Mouse (Mus musculus): ENCODE results near the gene 4930535I16Rik. TPM values are rescaled to one million over a fixed set of nuclear protein-coding genes. Genes with fewer than 3 reads are reported as not detected.
"Not testable (repeated sequence)": the region's sequence is repeated elsewhere in the genome, so short reads cannot be mapped to it uniquely, and the experiment has no call there.

The 4930535I16Rik gene
- not detected for total RNA-seq (2021)
- long read RNA-seq, experiment 1: 0 reads
- long read RNA-seq, experiment 2: 0 reads

DNA sequence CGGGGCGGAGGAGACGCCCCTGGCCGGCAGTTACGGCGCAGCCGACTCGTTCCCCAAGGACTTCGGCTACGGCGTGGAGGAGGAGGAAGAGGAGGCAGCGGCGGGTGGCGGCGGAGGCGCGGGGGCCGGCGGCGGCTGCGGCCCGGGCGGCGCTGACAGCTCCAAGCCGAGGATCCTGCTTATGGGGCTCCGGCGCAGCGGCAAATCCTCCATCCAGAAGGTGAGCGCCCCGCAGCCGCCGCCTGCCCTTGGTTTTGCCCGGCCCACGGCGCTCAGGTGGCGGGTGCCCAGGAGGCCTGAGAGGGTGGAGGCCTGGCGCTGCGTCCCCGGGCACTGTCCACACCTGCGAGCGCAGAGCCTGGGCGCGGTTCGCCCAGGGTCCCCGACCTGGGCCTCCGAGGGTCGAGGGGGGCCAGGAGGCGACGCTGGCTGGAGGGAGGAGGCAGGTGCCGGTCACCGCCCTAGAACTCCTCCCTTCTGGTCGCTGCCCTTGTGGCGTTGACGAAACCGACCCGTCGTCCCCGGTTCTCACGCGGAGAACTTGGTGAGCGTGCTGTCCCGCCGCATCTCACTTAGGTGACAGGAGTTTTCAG lies at the start of gene 4930535I16Rik:
Gene 4930535I16Rik, minus strand, starts transcription at position 475 of the 593 bp plus-strand sequence.
- DNase-seq (ENCODE audit: low spot score in 2 of 2): peak in 1 of 2 experiments; percentile 42

DNA sequence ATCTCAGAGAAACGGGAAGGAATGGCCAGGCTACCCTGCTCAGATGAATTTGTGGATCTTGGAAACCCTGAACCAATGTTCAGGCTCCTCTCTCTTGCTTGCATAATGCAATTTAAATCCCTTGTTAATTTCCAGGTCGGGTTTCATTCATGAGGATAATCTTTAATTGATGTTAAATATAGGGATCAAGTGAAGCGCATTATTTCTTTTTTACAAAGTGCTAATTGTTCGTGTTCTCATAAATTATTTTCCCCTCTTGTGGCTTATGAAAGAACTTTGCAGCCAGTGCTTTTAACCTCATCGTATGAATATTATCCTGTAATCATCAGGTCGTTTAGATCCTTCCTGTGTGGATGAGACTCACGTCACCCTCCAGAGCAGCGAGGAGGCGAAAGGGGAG lies 44.9 kb upstream of the 4930535I16Rik start:
- DNase-seq (ENCODE audit: low spot score in 2 of 2): no peak

- DNase-seq (ENCODE audit: low spot score in 2 of 2): no peak
Measured at GRCm38 (mm10) chr4:123960955-123961354, 43.1 kb upstream of the 4930535I16Rik start.

DNA sequence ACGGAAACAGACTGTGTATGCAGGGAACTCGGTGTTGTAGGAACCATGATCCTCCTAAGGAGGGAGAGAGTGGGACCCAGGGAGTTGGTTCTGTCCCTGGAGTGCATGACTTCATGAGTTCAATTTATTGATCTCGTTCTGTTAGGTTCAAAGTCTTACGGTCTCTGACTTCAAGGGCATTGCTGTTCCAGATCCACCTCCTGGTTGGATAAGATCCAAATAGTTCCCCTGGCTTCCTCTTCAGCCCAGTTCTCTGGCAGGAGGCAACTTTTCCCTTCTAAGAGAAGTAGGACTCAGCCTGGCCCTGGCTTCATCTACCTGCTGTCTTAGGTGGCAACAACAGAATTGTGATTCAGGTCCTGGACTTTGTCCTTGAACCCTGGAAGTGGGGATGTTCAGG lies 40.1 kb upstream of the 4930535I16Rik start:
- DNase-seq (ENCODE audit: low spot score in 2 of 2): no peak

DNA sequence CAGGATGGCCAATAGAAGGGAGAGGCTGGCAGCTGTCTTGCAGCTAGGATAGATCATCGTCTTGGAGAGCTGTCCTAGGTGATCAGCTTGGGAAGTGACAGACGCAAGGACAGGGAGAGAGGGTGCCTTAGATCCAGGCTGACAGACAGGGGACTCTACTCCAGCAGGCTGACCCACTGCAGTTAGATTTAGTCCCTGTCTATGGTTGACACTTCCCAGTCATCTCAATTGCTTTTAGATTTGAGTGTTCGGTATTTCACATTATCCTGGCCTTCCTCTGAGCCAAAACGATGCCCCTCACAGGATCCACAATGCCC lies 39.6 kb upstream of the 4930535I16Rik start:
- no peak for DNase-seq (ENCODE audit: low spot score in 2 of 2)

- DNase-seq (ENCODE audit: low spot score in 2 of 2): peak; percentile 80 to 81
Measured at GRCm38 (mm10) chr4:123956703-123957491, 39.1 kb upstream of the 4930535I16Rik start.

DNA sequence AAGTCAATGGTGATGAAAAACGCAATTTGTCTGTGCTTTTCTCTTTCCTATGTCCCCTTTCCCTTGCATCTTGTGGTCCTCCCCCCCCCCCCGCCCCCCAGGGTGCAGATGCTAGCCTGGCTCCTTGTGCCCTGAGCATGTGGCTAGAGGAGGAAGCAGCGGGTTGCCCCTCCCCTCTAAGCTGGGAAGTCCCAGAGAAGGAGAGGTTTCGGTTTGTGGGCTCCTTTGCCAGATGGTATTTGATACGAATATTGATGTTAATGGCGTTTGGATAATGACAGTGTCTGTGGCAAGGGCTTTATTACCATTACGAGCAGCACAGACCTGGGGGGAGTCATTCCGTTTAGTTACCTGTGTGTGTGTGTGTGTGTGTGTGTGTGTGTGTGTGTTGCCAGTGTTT lies 34.2 kb upstream of the 4930535I16Rik start:
- no peak for DNase-seq (ENCODE audit: low spot score in 2 of 2)

DNA sequence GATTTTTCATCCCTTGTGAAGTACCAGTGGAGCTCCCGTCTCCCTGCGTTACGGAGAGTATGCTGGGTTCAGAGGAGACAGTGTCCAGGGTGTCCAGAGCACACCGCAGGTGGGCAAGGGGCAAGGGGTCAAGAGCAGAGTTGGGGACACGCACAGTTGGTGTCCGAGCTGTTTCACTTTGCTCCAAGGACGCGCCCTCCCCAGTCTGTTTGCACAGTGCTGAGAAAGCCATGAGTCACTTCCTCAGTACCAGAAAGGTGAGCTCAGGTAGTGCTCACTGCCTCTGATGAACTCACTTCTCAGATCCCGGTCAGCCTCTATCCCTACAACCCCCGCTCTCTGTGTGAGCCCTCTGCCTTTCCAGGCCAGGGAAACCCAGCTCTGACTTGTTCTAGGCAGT lies 31.8 kb upstream of the 4930535I16Rik start:
- no peak for DNase-seq (ENCODE audit: low spot score in 2 of 2)

DNA sequence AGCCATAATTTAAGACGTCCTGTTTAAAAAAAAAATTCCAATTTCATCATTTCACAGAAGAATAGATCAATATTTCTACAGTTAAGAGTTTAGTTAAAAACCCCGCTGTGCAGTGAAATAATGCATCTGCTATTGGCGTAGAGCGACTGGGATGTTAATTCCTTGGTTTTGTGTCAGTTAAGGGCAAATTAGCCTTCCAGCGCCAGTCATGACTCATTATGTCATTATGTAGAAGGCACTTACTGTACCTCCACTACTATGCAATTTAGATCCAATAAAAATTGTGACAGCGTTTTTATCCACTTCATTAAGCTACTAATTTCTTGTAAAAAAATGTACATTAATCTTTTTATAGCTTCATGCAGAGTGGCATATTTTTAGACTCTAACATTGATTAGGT lies 31.1 kb upstream of the 4930535I16Rik start:
- no peak for DNase-seq (ENCODE audit: low spot score in 2 of 2)

DNA sequence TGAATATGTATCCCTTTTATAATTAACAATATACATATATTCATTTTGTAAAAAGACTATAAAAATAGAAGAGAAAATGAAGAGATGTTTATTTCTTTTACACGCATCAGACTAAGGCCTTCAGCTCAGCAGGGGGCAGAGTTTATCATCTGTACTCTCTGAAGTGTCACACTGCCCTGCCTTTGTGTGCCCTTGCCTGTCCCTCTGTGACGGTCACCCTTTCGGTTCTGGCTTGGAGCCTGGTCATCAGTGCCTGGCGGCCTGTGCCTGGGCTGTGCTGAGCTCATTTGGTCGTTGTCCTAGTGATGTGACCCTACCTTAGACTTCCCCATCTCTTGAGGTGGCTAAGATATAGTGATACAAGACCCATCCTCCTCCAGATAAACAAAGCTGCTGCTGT lies 29.3 kb upstream of the 4930535I16Rik start:
- peak in 1 of 2 experiments; percentile 10 for DNase-seq (ENCODE audit: low spot score in 2 of 2)

GRCm38 (mm10) chr4:123946701-123947100 lies 28.9 kb upstream of the 4930535I16Rik start:
- no peak for DNase-seq (ENCODE audit: low spot score in 2 of 2)

DNA sequence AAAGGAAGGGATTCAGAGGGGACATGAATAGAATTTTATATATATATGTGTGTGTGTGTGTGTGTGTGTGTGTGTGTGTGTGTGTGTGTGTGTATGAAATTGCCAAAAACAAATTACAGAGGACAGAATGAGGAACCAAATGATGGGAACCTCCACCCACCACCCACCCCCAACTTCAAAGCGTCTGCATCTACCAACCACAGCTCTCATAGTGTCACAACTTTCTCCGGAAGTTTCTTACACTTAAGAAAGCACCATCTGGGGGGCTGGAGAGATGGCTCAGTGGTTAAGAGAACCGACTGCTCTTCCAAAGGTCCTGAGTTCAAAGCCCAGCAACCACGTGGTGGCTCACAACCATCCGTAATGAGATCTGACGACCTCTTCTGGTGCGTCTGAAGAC lies 23.1 kb upstream of the 4930535I16Rik start:
- not testable (repeated sequence) for DNase-seq (ENCODE audit: low spot score in 2 of 2)

GRCm38 (mm10) chr4:123939838-123940237 lies 22.0 kb upstream of the 4930535I16Rik start:
- peak; percentile 68 to 80 for DNase-seq (ENCODE audit: low spot score in 2 of 2)

- DNase-seq (ENCODE audit: low spot score in 2 of 2): no peak
Measured at GRCm38 (mm10) chr4:123936059-123936458, 18.2 kb upstream of the 4930535I16Rik start.

GRCm38 (mm10) chr4:123934306-123934705 lies 16.5 kb upstream of the 4930535I16Rik start:
- no peak for DNase-seq (ENCODE audit: low spot score in 2 of 2)

DNA sequence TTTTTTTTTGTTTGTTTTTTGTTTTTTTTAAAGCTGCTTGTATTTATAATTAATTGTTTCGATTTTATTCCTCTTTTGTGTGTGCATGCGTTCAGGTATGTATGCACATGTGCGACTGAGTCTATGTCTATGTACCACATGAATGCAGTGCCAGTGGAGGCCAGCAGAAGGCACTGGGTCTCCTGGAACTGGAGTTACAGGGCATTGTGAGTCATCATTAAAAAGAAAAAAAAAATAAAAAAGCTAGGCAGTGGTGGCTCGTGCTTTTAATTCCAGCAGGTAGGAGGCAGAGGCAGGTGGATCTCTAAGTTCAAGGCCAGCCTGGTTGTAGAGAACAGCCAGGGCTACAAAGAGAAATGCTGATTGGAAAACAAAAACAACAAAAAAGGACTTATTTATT lies 12.2 kb upstream of the 4930535I16Rik start:
- DNase-seq (ENCODE audit: low spot score in 2 of 2): no peak

- no peak for DNase-seq (ENCODE audit: low spot score in 2 of 2)
Measured at GRCm38 (mm10) chr4:123927961-123928360, 10.1 kb upstream of the 4930535I16Rik start.

DNA sequence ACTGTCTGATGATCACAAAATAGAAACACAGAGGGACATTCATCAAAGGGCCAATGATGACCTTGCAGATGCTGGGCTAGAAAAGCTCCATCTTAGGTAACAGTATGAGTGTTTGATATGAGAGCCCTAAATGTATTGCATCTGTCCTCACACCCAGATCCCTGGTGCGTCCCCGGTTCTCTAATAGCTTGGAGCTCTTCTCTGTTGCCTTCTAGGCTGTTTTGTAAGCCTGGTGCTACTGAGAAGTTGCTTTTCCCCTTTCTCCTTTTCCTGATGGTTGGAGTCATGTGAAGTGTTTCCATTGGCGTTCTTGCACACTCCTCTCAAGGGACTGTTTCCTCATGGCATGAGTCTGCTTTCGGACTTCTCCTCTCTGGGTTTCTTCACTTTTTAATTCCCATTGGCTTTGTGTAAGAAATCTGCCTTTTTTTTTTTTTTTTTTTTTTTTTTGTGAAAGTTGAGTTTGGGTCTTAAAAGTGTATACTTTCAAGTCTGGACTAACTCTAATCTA lies 3.3 kb upstream of the 4930535I16Rik start:
- DNase-seq (ENCODE audit: low spot score in 2 of 2): no peak

DNA sequence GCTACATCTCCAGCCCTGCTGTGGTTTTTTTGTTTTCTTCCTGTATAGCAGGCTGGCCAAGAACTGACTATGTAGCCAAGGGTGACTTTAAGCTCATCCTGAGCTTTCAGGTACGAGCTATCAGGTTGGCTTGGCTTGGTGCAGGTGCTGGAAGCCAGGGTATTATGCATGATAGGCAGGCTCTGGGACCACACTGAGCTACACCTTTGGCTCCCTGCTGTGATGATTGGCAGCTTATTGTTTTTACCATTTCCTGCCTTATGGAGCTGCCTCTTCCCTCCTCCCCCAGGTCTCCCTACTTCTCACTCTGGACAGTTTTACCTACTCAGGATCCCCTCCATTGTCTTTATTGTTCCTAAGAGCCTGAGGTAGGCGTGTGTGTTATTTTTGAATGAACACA lies 1.0 kb upstream of the 4930535I16Rik start:
- DNase-seq (ENCODE audit: low spot score in 2 of 2): no peak

DNA sequence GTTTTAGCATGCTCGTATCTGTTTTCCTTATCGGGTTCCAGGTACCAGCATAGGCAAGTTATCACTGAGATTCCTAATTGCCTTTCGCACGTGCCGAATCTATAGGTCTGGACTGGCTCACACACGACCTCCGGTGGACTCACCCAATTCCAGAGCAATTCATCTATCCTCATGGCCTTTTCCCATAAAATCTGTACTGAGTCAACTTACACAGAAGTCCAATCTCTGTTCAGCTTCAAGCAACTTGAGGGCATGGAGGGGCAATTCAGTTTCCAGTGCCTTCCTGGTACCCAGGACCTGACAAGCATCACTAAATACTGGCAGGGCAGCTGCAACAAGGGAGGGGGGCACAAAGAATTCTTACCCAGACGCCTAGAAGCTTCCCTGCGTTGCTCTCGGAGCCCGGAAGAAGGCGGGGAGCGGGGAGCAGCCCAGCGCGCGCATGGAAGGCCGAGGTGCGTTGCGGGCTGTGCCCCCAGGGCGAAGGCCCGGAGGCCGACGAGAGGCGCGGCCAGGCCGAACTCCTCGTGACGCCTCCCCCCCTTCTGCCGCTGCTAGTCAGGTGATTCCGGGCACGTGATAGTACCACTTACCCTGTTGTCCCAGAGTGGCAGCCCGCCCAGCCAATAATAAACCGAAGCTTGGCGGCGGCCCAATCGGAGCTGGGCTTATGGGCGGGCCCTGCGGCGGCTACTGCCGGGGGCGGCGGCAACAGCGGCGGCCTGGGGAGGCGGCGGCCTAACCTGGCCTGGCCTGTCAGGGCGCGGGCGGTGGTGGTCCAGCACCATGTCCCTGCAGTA lies 874 bp downstream of the 4930535I16Rik start, which contains the start of gene Rragc:
Gene Rragc, plus strand, starts transcription at position 699 of the 800 bp plus-strand sequence.
- DNase-seq (ENCODE audit: low spot score in 2 of 2): peak; percentile 100

- DNase-seq (ENCODE audit: low spot score in 2 of 2): no peak
Measured at GRCm38 (mm10) chr4:123912431-123912830, 5.4 kb downstream of the 4930535I16Rik start.

- DNase-seq (ENCODE audit: low spot score in 2 of 2): no peak
Measured at GRCm38 (mm10) chr4:123911503-123911902, 6.3 kb downstream of the 4930535I16Rik start.
